Mouse (Mus musculus) ES-E14 (cell line): ENCODE results near the gene Kctd6.

ENCODE experiments used
- CHD2 ChIP-seq: IDR thresholded peaks from 2 replicates; pipeline ENCODE4 v1.6.1; 2014; ENCODE audit warnings: mild to moderate bottlenecking, low read depth, low read length, inconsistent platforms
- HCFC1 ChIP-seq: IDR thresholded peaks from 2 replicates; pipeline ENCODE4 v1.6.1; 2012; ENCODE audit warnings: low read length, inconsistent platforms, borderline replicate concordance; ENCODE audit not compliant: insufficient read depth
- MAFK ChIP-seq: IDR thresholded peaks from 2 replicates; pipeline ENCODE4 v1.6.1; 2014; ENCODE audit warnings: mild to moderate bottlenecking, low read depth, low read length, inconsistent platforms; ENCODE audit not compliant: insufficient read depth
- ZC3H11A ChIP-seq: IDR thresholded peaks from 2 replicates; pipeline ENCODE4 v1.6.1; 2012; ENCODE audit warnings: low read depth, mild to moderate bottlenecking, inconsistent platforms, low read length, borderline replicate concordance
- ZNF384 ChIP-seq: IDR thresholded peaks from 2 replicates; pipeline ENCODE4 v1.6.1; 2012; ENCODE audit warnings: low read depth, low read length, inconsistent platforms

DNA sequence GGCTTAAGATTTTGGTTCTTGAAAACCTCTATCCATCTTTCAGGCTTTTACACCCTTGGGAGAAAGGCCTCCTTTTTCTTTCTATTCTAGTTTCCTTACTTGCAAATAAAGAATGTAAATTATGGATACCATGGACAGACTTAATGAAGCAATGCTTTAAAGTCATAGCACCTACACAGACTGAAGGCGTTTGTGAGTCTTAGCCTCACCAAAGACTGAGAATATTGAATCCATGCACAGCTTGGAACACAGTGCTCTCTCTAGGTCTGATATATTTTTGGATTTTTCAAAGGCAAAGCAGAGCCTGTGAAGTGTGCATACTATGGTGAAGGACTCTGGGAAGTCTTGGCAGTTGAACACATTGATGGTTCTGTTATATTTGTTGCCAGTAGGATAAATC lies 35.3 kb downstream of the Kctd6 start:
- TF ChIP-seq ZNF384 (no peak), ZC3H11A (no peak), HCFC1 (no peak), CHD2 (no peak), MAFK (no peak)
